ENCODE assay signal across 8 mouse cellular contexts in genomic region chr16:38090341-38091005, GRCm38 (mm10). TPM values are rescaled to one million over a fixed set of nuclear protein-coding genes. Genes with fewer than 3 reads are reported as not detected.
DNase-seq lines count a peak whose midpoint lies in the region; ATAC-seq lines count a peak whose summit lies in the region.

No protein-coding gene starts in this region.

- peaks cover 27% of the 10 kb centered on the region for H3K4me1 ChIP-seq in lung, embryonic 16.5 days (replicated peaks; ENCODE audit: control insufficient read depth, insufficient read depth, low read length)
- H3K4me1 ChIP-seq in hindbrain, embryonic 11.5 days (replicated peaks; ENCODE audit: control insufficient read depth, insufficient read depth, low read length): peaks cover 2% of the 10 kb centered on the region; the same call in 1 of the 2 replicates

- no peak for DNase-seq in lung, postnatal 25 days (ENCODE audit: low spot score)
- DNase-seq in embryo, embryonic 10.5 days (ENCODE audit: low spot score): peak; percentile 65
- peak; percentile 53 for DNase-seq in hindbrain, embryonic 11.5 days (ENCODE audit: low spot score)
- peak; percentile 13 for DNase-seq in lung, postnatal 10 days
- peak; percentile 16 for DNase-seq in thymus, postnatal 25 days
- no peak for DNase-seq in frontal cortex, postnatal 10 days (ENCODE audit: low spot score in 2 of 2)

- no peaks in the 10 kb centered on the region for H3K36me3 ChIP-seq in lung, embryonic 16.5 days (ENCODE audit: control insufficient read depth, insufficient read depth, low read length)
- no peaks in the 10 kb centered on the region for H3K36me3 ChIP-seq in hindbrain, embryonic 11.5 days (ENCODE audit: control insufficient read depth, insufficient read depth, low read length)

- WGBS in lung, embryonic 16.5 days: under 1% methylated on average over 17 of the region's 17 CpGs
- 0% methylated on average over 17 of the region's 17 CpGs for WGBS in hindbrain, embryonic 11.5 days

- peak overlapping the region; percentile 96 for H3K4me3 ChIP-seq in lung, embryonic 16.5 days (ENCODE audit: low read length)
- H3K4me3 ChIP-seq in hindbrain, embryonic 11.5 days (ENCODE audit: low read depth, low read length): peak overlapping the region; percentile 98

- no peaks in the 10 kb centered on the region for H3K9me3 ChIP-seq in lung, embryonic 16.5 days (ENCODE audit: control insufficient read depth, low read length)
- no peaks in the 10 kb centered on the region for H3K9me3 ChIP-seq in hindbrain, embryonic 11.5 days (ENCODE audit: control insufficient read depth, low read length)

- H3K4me2 ChIP-seq in lung, embryonic 16.5 days (ENCODE audit: low read depth, low read length): peak overlapping the region; percentile 82
- H3K4me2 ChIP-seq in hindbrain, embryonic 11.5 days (replicated peaks; ENCODE audit: low read depth, low read length): peak overlapping the region; percentile 77

- no peaks in the 10 kb centered on the region for H3K27me3 ChIP-seq in lung, embryonic 16.5 days (ENCODE audit: control insufficient read depth, insufficient read depth, low read depth, low read length)
- H3K27me3 ChIP-seq in hindbrain, embryonic 11.5 days (ENCODE audit: control insufficient read depth, insufficient read depth, low read length): no peaks in the 10 kb centered on the region

- no peak for ATAC-seq in lung, embryonic 16.5 days (ENCODE audit: low read depth)
- ATAC-seq in hindbrain, embryonic 11.5 days (ENCODE audit: low FRiP score): no peak
- ATAC-seq in activated CD4-positive, CD25-positive, alpha-beta regulatory T cell, adult 4 months: no peak

- no peak overlapping the region for H3K27ac ChIP-seq in lung, embryonic 16.5 days (ENCODE audit: low read length)
- H3K27ac ChIP-seq in hindbrain, embryonic 11.5 days (ENCODE audit: low read depth, low read length): peak overlapping the region; percentile 98

- H3K9ac ChIP-seq in lung, embryonic 16.5 days (ENCODE audit: low read length): peak overlapping the region; percentile 79
- peak overlapping the region; percentile 98 for H3K9ac ChIP-seq in hindbrain, embryonic 11.5 days (ENCODE audit: low read depth, low read length)

RNA-seq across cellular contexts. Expression of gene Gsk3b, which starts 1.7 kb away (rescaled TPM):
- polyA plus RNA-seq in lung, embryonic 16.5 days (2015; fragmentation: Nextera tagmentation; extraction: Ambion mirVana): 44.5 and 47.3 TPM in 2 replicates
- polyA plus RNA-seq in hindbrain, embryonic 11.5 days (2014; fragmentation: Nextera tagmentation; extraction: Ambion mirVana): 132 and 172 TPM in 2 replicates
- 10 to 100 TPM; 45.3 to 51.2 TPM for polyA plus RNA-seq in activated CD4-positive, CD25-positive, alpha-beta regulatory T cell, adult 4 months (2017; shearing (Covaris generic))

Comparison
In these comparisons a context has a peak if more than half of its experiments do, and no peak if none do; other contexts are left out.
1. DNase-seq: peak in embryo, embryonic 10.5 days (single experiment), hindbrain, embryonic 11.5 days (single experiment), lung, postnatal 10 days (single experiment) and thymus, postnatal 25 days (single experiment); none in lung, postnatal 25 days (single experiment) and frontal cortex, postnatal 10 days (0 of 2).